Mouse (Mus musculus): Measurements from ENCODE around the gene Tex46. TPM values are rescaled to one million over a fixed set of nuclear protein-coding genes. Genes with fewer than 3 reads are reported as not detected.

The Tex46 gene
- polyA plus RNA-seq (2012), result not detected in 2 replicates

DNA sequence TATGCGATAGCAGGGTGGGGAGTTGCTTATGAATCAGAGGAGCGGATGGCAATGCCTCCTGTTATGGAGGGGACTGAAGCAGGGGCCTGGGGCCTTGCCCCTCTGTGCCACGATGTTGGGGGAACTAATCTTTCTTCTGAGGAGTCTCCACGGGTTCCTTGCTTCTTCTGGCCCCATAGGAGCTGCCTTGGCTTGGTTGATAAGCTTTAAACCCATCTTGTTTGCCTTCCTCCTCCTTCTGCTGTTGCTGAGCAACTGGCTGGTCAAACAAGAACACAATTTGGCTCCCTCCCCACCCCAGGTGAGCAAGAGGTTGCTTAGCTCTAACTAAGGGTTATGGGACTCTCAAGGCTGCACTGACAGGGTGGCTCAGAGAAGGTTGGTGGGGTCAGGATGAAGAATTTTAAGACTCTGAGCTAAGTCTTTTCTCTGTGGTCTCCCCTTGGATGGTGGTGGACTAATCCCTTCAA is at the start of gene Tex46:
Gene Tex46, plus strand, starts transcription at position 51 of the 470 bp plus-strand sequence.
- TF ChIP-seq GATA1 (IDR thresholded peaks at IDR 0.05; ENCODE audit: low read length), result no peak

GRCm38 (mm10) chr4:136562755-136563154 is 47.5 kb upstream of the Tex46 start:
- no peak for TF ChIP-seq GATA1 (IDR thresholded peaks at IDR 0.05; ENCODE audit: low read length)

DNA sequence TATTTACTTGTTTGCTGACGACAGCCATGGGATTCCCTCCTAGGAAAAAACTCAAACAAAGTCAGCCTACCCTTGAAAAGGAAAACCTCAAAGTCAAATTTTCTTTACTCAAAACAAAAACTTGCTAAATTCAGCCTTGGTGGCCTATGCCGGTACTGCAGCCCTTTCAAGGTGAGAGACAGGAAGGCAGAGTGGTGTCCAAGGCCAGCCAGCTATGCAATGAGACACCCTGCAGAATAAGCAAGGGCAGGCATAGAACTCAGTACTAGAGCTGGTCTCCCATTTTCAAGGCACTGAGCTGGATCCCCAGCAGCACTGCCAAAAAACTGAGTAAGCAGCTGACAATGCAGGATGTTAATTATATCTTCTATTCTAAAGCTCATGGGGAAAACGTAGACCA is 41.6 kb upstream of the Tex46 start:
- TF ChIP-seq GATA1 (IDR thresholded peaks at IDR 0.05; ENCODE audit: low read length), result no peak

- no peak for TF ChIP-seq GATA1 (IDR thresholded peaks at IDR 0.05; ENCODE audit: low read length)
Observed at GRCm38 (mm10) chr4:136569998-136570397, 40.2 kb upstream of the Tex46 start.

DNA sequence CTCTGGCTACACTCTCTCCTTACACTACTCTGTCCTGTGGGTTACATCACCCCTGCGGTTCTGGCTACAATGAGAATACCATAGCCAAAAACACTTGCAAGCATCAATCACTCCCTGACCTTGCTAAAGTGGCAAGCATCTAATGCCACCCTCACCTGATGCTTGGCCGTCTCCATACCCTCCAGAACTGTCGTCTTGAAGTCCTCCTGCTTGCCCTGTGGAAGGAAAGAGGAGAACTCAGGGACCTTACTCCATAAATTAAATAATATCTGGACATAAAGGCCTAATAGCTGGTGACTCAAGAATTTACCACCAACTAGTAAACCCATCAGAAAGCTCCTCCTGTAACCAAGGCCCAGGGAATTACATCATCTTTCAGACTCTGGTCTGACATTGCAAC is 28.4 kb upstream of the Tex46 start:
- no peak for TF ChIP-seq GATA1 (IDR thresholded peaks at IDR 0.05; ENCODE audit: low read length)

GRCm38 (mm10) chr4:136587221-136587827 is 22.9 kb upstream of the Tex46 start:
- TF ChIP-seq GATA1 (IDR thresholded peaks at IDR 0.05; ENCODE audit: low read length), result no peak

- TF ChIP-seq GATA1 (IDR thresholded peaks at IDR 0.05; ENCODE audit: low read length), result no peak
Observed at GRCm38 (mm10) chr4:136588003-136588402, 22.2 kb upstream of the Tex46 start.

GRCm38 (mm10) chr4:136592111-136592510 is 18.1 kb upstream of the Tex46 start:
- no peak for TF ChIP-seq GATA1 (IDR thresholded peaks at IDR 0.05; ENCODE audit: low read length)

DNA sequence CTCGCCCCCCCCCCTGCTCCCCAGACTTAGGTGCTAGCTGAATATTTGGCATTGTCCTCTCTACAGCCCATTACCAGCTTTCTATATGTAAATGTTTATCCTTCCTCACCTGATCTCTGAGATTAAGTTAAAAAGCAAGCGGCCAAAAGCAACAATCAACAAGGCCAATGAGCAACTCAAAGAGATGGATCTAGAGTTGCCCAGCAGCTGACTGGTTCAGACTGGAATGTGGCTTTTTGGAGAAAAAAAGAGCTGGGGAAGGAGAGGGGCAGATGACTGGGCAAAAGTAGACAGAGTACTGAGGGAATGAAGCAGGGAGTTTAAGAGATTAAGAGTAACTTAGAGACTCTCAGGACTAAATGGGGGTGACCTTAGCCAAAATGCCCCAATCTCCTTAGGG is 16.2 kb upstream of the Tex46 start:
- TF ChIP-seq GATA1 (IDR thresholded peaks at IDR 0.05; ENCODE audit: low read length), result no peak

GRCm38 (mm10) chr4:136595221-136595620 is 15.0 kb upstream of the Tex46 start:
- TF ChIP-seq GATA1 (IDR thresholded peaks at IDR 0.05; ENCODE audit: low read length), result no peak

DNA sequence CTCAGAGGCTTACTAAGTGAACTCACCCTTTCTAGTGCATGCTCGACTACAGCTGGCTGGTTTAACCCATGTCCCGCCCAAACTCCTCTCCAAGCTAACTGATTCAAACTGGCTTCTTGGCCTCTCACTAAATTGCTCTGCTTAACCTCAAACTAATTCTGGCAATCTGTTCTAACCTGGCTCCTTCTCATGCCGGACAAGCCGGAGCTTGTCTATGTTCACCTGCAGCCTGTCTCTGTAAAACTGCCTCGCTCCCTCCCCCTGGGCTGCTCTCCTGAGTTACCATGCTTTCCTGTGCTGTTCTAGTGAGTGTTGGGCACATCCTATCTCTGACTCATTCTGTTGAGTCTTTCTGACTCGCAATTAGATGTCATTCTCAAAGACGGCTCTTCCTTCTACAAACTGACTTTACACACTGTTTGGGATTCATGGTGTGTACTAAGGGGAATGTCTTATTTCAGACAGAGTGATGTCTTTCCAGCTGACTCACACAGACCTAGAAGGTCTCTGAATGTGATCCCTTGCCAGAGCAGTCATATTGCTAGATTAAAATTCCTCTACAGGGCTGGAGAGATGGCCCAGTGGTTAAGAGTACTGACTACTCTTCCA is 11.9 kb upstream of the Tex46 start:
- no peak for TF ChIP-seq GATA1 (IDR thresholded peaks at IDR 0.05; ENCODE audit: low read length)

DNA sequence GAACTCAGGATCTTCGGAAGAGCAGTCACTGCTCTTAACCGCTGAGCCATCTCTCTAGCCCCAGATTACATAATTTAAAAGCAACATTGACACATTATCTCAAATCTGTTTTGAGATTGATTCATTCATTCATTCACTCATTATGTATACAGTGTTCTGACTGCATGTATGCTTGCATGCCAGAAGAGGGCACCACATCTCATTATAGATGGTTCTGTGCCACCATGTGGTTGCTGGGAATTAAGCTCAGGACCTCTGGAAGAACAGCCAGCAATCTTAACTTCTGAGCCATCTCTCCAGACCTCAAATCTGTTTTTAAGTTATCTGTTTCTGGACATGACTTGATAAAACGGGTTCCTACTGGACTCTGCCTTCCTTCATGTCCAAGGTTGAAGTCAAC is 10.4 kb upstream of the Tex46 start:
- TF ChIP-seq GATA1 (IDR thresholded peaks at IDR 0.05; ENCODE audit: low read length), result no peak

GRCm38 (mm10) chr4:136600536-136600935 is 9.7 kb upstream of the Tex46 start:
- no peak for TF ChIP-seq GATA1 (IDR thresholded peaks at IDR 0.05; ENCODE audit: low read length)

GRCm38 (mm10) chr4:136601476-136601875 is 8.8 kb upstream of the Tex46 start:
- no peak for TF ChIP-seq GATA1 (IDR thresholded peaks at IDR 0.05; ENCODE audit: low read length)

DNA sequence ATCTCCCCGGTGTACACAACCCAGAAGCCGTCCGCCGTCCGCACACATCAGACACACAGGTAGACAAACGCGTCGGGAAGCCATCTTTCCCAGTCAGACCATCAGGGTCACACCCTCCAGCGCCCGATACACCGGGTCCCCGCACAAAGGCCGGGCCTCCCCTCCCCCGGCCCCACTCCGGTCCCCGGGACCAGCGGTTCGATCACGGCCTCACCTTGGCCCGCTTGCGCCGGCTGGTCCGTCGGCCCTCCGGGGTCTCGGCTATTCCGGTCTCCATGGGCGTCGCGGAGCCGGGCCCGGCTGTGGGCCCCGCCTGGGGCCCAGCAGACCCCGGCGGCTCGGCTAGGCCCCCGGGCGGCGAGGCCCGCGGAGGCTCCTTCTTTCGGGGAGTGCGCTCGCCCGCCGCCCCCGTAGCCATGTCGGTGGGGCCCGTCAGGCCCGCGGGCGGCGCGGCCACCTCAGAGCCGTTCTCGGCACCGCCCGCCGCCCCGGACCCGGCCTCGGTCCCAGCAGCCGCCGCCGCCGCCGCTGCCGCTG is 8.2 kb upstream of the Tex46 start:
- TF ChIP-seq GATA1 (IDR thresholded peaks at IDR 0.05; ENCODE audit: low read length), result no peak

DNA sequence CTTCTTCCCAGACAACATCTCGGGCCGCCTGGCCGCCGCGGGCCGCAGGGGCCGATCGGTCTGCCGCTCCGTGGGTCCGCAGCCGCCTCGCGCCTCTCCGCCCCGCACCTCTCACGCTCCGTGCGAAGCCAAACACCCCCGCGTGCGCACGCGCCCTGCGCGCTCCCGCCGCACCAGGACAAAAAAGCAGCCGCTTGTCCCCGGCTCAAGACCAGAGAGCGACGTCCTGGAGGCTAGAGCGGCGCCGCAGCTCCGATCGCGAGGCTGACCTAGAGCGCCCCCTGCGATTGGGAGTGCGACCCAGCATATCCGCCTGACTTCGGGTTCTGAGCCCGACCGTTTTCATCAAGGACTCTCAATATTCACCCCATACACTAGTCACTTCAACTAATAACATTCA is 7.7 kb upstream of the Tex46 start, which contains the start of gene Kdm1a:
Gene Kdm1a, minus strand, starts transcription at position 156 of the 400 bp plus-strand sequence.
- TF ChIP-seq GATA1 (IDR thresholded peaks at IDR 0.05; ENCODE audit: low read length), result no peak

All from G1E-ER4 (cell line).